Mouse (Mus musculus): ENCODE results near the gene Echdc1. TPM values are rescaled to one million over a fixed set of nuclear protein-coding genes. Genes with fewer than 3 reads are reported as not detected.

The Echdc1 gene
- polyA plus RNA-seq, 1 experiment from 2014 or later = 27.7 TPM

- Histone ChIP-seq H3K9me3 (ENCODE audit: control insufficient read depth, low read length) (no peaks in the 10 kb centered on the region), H3K9ac (ENCODE audit: low read length) (no peak overlapping the region), H3K27me3 (ENCODE audit: control insufficient read depth, insufficient read depth, low read length) (no peaks in the 10 kb centered on the region), H3K4me2 (no peak overlapping the region), H3K4me1 (ENCODE audit: control insufficient read depth, insufficient read depth, low read length) (no peaks in the 10 kb centered on the region), H3K27ac (ENCODE audit: low read depth, low read length) (no peak overlapping the region), H3K36me3 (ENCODE audit: control insufficient read depth, insufficient read depth, low read length) (peaks cover 9% of the 10 kb centered on the region; the same call in 1 of the 2 replicates), H3K4me3 (ENCODE audit: low read depth, low read length) (no peak overlapping the region)
- DNase-seq (ENCODE audit: low spot score, missing footprints) (no peak), ATAC-seq (ENCODE audit: low FRiP score) (no peak)
- 92% methylated on average over 4 of the region's 4 CpGs for WGBS
These were observed 31.3 kb downstream of the Echdc1 start for GRCm38 (mm10) chr10:29344232-29344631.

GRCm38 (mm10) chr10:29346638-29347037 is 33.7 kb downstream of the Echdc1 start:
- Histone ChIP-seq H3K4me1 (ENCODE audit: control insufficient read depth, insufficient read depth, low read length) (no peaks in the 10 kb centered on the region), H3K9me3 (ENCODE audit: control insufficient read depth, low read length) (no peaks in the 10 kb centered on the region), H3K4me3 (ENCODE audit: low read depth, low read length) (no peak overlapping the region), H3K9ac (ENCODE audit: low read length) (no peak overlapping the region), H3K36me3 (ENCODE audit: control insufficient read depth, insufficient read depth, low read length) (peaks cover 9% of the 10 kb centered on the region; the same call in 1 of the 2 replicates), H3K27ac (ENCODE audit: low read depth, low read length) (no peak overlapping the region), H3K4me2 (no peak overlapping the region), H3K27me3 (ENCODE audit: control insufficient read depth, insufficient read depth, low read length) (no peaks in the 10 kb centered on the region)
- 95% methylated on average over 7 of the region's 7 CpGs for WGBS
- peak; percentile 72 for DNase-seq (ENCODE audit: low spot score, missing footprints)
- no peak for ATAC-seq (ENCODE audit: low FRiP score)

GRCm38 (mm10) chr10:29351420-29351819 is 38.5 kb downstream of the Echdc1 start:
- no peak overlapping the region for H3K27ac ChIP-seq (ENCODE audit: low read depth, low read length)
- DNase-seq (ENCODE audit: low spot score, missing footprints) = peak; percentile 44
- H3K4me3 ChIP-seq (ENCODE audit: low read depth, low read length) = no peak overlapping the region
- no peak overlapping the region for H3K9ac ChIP-seq (ENCODE audit: low read length)
- H3K36me3 ChIP-seq (ENCODE audit: control insufficient read depth, insufficient read depth, low read length) = peaks cover 7% of the 10 kb centered on the region; the same call in 1 of the 2 replicates
- H3K4me2 ChIP-seq = no peak overlapping the region
- no peaks in the 10 kb centered on the region for H3K27me3 ChIP-seq (ENCODE audit: control insufficient read depth, insufficient read depth, low read length)
- no peaks in the 10 kb centered on the region for H3K9me3 ChIP-seq (ENCODE audit: control insufficient read depth, low read length)
- 91% methylated on average over 2 of the region's 2 CpGs for WGBS
- ATAC-seq (ENCODE audit: low FRiP score) = no peak
- H3K4me1 ChIP-seq (ENCODE audit: control insufficient read depth, insufficient read depth, low read length) = no peaks in the 10 kb centered on the region

- H3K36me3 ChIP-seq (ENCODE audit: control insufficient read depth, insufficient read depth, low read length) = peaks cover under 1% of the 10 kb centered on the region; the same call in 1 of the 2 replicates
These were observed 39.6 kb downstream of the Echdc1 start for GRCm38 (mm10) chr10:29352575-29352974.

GRCm38 (mm10) chr10:29354183-29354582 is 41.2 kb downstream of the Echdc1 start:
- no peak overlapping the region for H3K4me2 ChIP-seq
- no peak overlapping the region for H3K4me3 ChIP-seq (ENCODE audit: low read depth, low read length)
- H3K4me1 ChIP-seq (ENCODE audit: control insufficient read depth, insufficient read depth, low read length) = no peaks in the 10 kb centered on the region
- H3K27ac ChIP-seq (ENCODE audit: low read depth, low read length) = no peak overlapping the region
- WGBS = 70% methylated on average over 7 of the region's 7 CpGs
- no peak overlapping the region for H3K9ac ChIP-seq (ENCODE audit: low read length)
- no peaks in the 10 kb centered on the region for H3K27me3 ChIP-seq (ENCODE audit: control insufficient read depth, insufficient read depth, low read length)
- no peaks in the 10 kb centered on the region for H3K36me3 ChIP-seq (ENCODE audit: control insufficient read depth, insufficient read depth, low read length)
- DNase-seq (ENCODE audit: low spot score, missing footprints) (no peak), ATAC-seq (ENCODE audit: low FRiP score) (0 out of 2 replicates have a peak, but pooled peaks have one; percentile 10)
- no peaks in the 10 kb centered on the region for H3K9me3 ChIP-seq (ENCODE audit: control insufficient read depth, low read length)

More at GRCm38 (mm10) chr10:29352575-29352974, 39.6 kb downstream of the Echdc1 start:
- no peak overlapping the region for H3K4me3 ChIP-seq (ENCODE audit: low read depth, low read length)
- no peaks in the 10 kb centered on the region for H3K9me3 ChIP-seq (ENCODE audit: control insufficient read depth, low read length)
- no peaks in the 10 kb centered on the region for H3K4me1 ChIP-seq (ENCODE audit: control insufficient read depth, insufficient read depth, low read length)
- DNase-seq (ENCODE audit: low spot score, missing footprints) (peak; percentile 83), ATAC-seq (ENCODE audit: low FRiP score) (no peak)
- WGBS = 79% methylated on average over 3 of the region's 3 CpGs
- no peak overlapping the region for H3K27ac ChIP-seq (ENCODE audit: low read depth, low read length)
- H3K27me3 ChIP-seq (ENCODE audit: control insufficient read depth, insufficient read depth, low read length) = no peaks in the 10 kb centered on the region
- H3K4me2 ChIP-seq = no peak overlapping the region
- H3K9ac ChIP-seq (ENCODE audit: low read length) = no peak overlapping the region

- Histone ChIP-seq H3K4me3 (ENCODE audit: low read depth, low read length) (peak overlapping the region; percentile 93), H3K27ac (ENCODE audit: low read depth, low read length) (peak overlapping the region; percentile 97), H3K9ac (ENCODE audit: low read length) (peak overlapping the region; percentile 97), H3K9me3 (ENCODE audit: control insufficient read depth, low read length) (no peaks in the 10 kb centered on the region), H3K27me3 (ENCODE audit: control insufficient read depth, insufficient read depth, low read length) (no peaks in the 10 kb centered on the region), H3K36me3 (ENCODE audit: control insufficient read depth, insufficient read depth, low read length) (no peaks in the 10 kb centered on the region), H3K4me2 (peak overlapping the region; percentile 53), H3K4me1 (ENCODE audit: control insufficient read depth, insufficient read depth, low read length) (peaks cover 7% of the 10 kb centered on the region)
- WGBS = 2% methylated on average over 6 of the region's 6 CpGs
- ATAC-seq (ENCODE audit: low FRiP score) (no peak), DNase-seq (ENCODE audit: low spot score, missing footprints) (no peak)
These were observed 48.1 kb downstream of the Echdc1 start for GRCm38 (mm10) chr10:29361095-29361463.

- peaks cover 7% of the 10 kb centered on the region for H3K4me1 ChIP-seq (ENCODE audit: control insufficient read depth, insufficient read depth, low read length)
- H3K4me3 ChIP-seq (ENCODE audit: low read depth, low read length) = peak overlapping the region; percentile 93
- DNase-seq (ENCODE audit: low spot score, missing footprints) (peak; percentile 99), ATAC-seq (ENCODE audit: low FRiP score) (peak; percentile 97)
- under 1% methylated on average over 40 of the region's 100 CpGs for WGBS
- H3K27ac ChIP-seq (ENCODE audit: low read depth, low read length) = peak overlapping the region; percentile 97
- peak overlapping the region; percentile 64 for H3K4me2 ChIP-seq
- H3K36me3 ChIP-seq (ENCODE audit: control insufficient read depth, insufficient read depth, low read length) = no peaks in the 10 kb centered on the region
- peak overlapping the region; percentile 97 for H3K9ac ChIP-seq (ENCODE audit: low read length)
- H3K9me3 ChIP-seq (ENCODE audit: control insufficient read depth, low read length) = no peaks in the 10 kb centered on the region
- H3K27me3 ChIP-seq (ENCODE audit: control insufficient read depth, insufficient read depth, low read length) = no peaks in the 10 kb centered on the region
These were observed 48.7 kb downstream of the Echdc1 start for GRCm38 (mm10) chr10:29361464-29362196.

GRCm38 (mm10) chr10:29362197-29362900 is 49.4 kb downstream of the Echdc1 start, which contains the start of gene Rnf146:
Gene Rnf146, minus strand, starts transcription at chr10:29362442.
- Histone ChIP-seq H3K27me3 (ENCODE audit: control insufficient read depth, insufficient read depth, low read length) (no peaks in the 10 kb centered on the region), H3K9me3 (ENCODE audit: control insufficient read depth, low read length) (no peaks in the 10 kb centered on the region), H3K4me1 (ENCODE audit: control insufficient read depth, insufficient read depth, low read length) (peaks cover 7% of the 10 kb centered on the region), H3K27ac (ENCODE audit: low read depth, low read length) (peak within 1 kb of the TSS; percentile 97), H3K9ac (ENCODE audit: low read length) (peak within 1 kb of the TSS; percentile 97), H3K4me3 (ENCODE audit: low read depth, low read length) (peak within 1 kb of the TSS; percentile 93), H3K4me2 (peak within 1 kb of the TSS; percentile 64), H3K36me3 (ENCODE audit: control insufficient read depth, insufficient read depth, low read length) (no peaks in the 10 kb centered on the region)
- DNase-seq (ENCODE audit: low spot score, missing footprints) = no peak
- 10% methylated on average over 15 of the region's 15 CpGs for WGBS
- no peak for ATAC-seq (ENCODE audit: low FRiP score)

- H3K27ac ChIP-seq (ENCODE audit: low read depth, low read length) = no peak overlapping the region
- no peaks in the 10 kb centered on the region for H3K4me1 ChIP-seq (ENCODE audit: control insufficient read depth, insufficient read depth, low read length)
- no peaks in the 10 kb centered on the region for H3K27me3 ChIP-seq (ENCODE audit: control insufficient read depth, insufficient read depth, low read length)
- no peak overlapping the region for H3K9ac ChIP-seq (ENCODE audit: low read length)
- no peaks in the 10 kb centered on the region for H3K9me3 ChIP-seq (ENCODE audit: control insufficient read depth, low read length)
- DNase-seq (ENCODE audit: low spot score, missing footprints) = no peak
- ATAC-seq (ENCODE audit: low FRiP score) = no peak
- WGBS = 89% methylated on average over 5 of the region's 5 CpGs
- H3K4me2 ChIP-seq = no peak overlapping the region
- no peak overlapping the region for H3K4me3 ChIP-seq (ENCODE audit: low read depth, low read length)
- H3K36me3 ChIP-seq (ENCODE audit: control insufficient read depth, insufficient read depth, low read length) = no peaks in the 10 kb centered on the region
These were observed 61.1 kb downstream of the Echdc1 start for GRCm38 (mm10) chr10:29374065-29374464.

All from midbrain, embryonic 11.5 days (tissue).